8 mouse cellular contexts compared by ENCODE assay signal in genomic region chr14:54892200-54892599, GRCm38 (mm10). TPM values are rescaled to one million over a fixed set of nuclear protein-coding genes. Genes with fewer than 3 reads are reported as not detected.
DNase-seq lines count a peak whose midpoint lies in the region; ATAC-seq and TF ChIP-seq lines count a peak whose summit lies in the region.

TSS of gene Pabpn1 (plus strand) at chr14:54892500.

- peaks cover 8% of the 10 kb centered on the region for H3K36me3 ChIP-seq in neural tube, embryonic 11.5 days (ENCODE audit: control insufficient read depth, insufficient read depth, low read length)
- peaks cover 12% of the 10 kb centered on the region for H3K36me3 ChIP-seq in limb, embryonic 11.5 days (ENCODE audit: control insufficient read depth, insufficient read depth, low read length)

- intact Hi-C loops in heart, postnatal 10 days (cut with DNase I), result no loop called here

- H3K4me1 ChIP-seq in neural tube, embryonic 11.5 days (ENCODE audit: control insufficient read depth, insufficient read depth, low read length), result peaks cover 8% of the 10 kb centered on the region; the same call in 1 of the 2 replicates
- peaks cover 1% of the 10 kb centered on the region for H3K4me1 ChIP-seq in embryonic fibroblast, embryonic 13.5 days (ENCODE audit: control insufficient read depth, insufficient read depth, low read length)
- H3K4me1 ChIP-seq in limb, embryonic 11.5 days (ENCODE audit: control insufficient read depth, insufficient read depth, low read length), result peaks cover 3% of the 10 kb centered on the region

- H3K4me2 ChIP-seq in neural tube, embryonic 11.5 days (ENCODE audit: low read depth), result peak within 1 kb of the TSS; percentile 45
- H3K4me2 ChIP-seq in limb, embryonic 11.5 days (ENCODE audit: low read depth, severe bottlenecking), result peak within 1 kb of the TSS; percentile 24; the same call in 1 of the 2 replicates

- no peak for DNase-seq in neural tube, embryonic 11.5 days (ENCODE audit: low spot score)
- DNase-seq in neural tube, embryonic 10.5 days (ENCODE audit: extremely low spot score, low spot score), result no peak
- DNase-seq in heart, postnatal 10 days, result no peak
- DNase-seq in limb, embryonic 11.5 days (ENCODE audit: low spot score), result no peak
- no peak for DNase-seq in right cerebral cortex, adult 18-20 months
- no peak for DNase-seq in cerebellum, adult 9-10 months

- TF ChIP-seq POLR2A in embryonic fibroblast, embryonic 13.5 days (IDR thresholded peaks at IDR 0.05; ENCODE audit: low read depth, low read length), result no peak

- H3K27ac ChIP-seq in neural tube, embryonic 11.5 days (ENCODE audit: low read depth, low read length), result no peak within 1 kb of the TSS
- peak within 1 kb of the TSS; percentile 29; the same call in 1 of the 2 replicates for H3K27ac ChIP-seq in embryonic fibroblast, embryonic 13.5 days (ENCODE audit: insufficient read depth, low read length)
- no peak within 1 kb of the TSS for H3K27ac ChIP-seq in limb, embryonic 11.5 days (replicated peaks; ENCODE audit: low read depth, low read length)

- ATAC-seq in neural tube, embryonic 11.5 days (ENCODE audit: insufficient read depth, low FRiP score, low TSS enrichment), result no peak
- ATAC-seq in limb, embryonic 11.5 days (ENCODE audit: insufficient number of reproducible peaks, low FRiP score, low TSS enrichment, low read depth), result no peak
- no peak for ATAC-seq in neutrophil, adult 5-6 weeks (ENCODE audit: extremely low read depth, insufficient number of reproducible peaks, low FRiP score, poor library complexity, severe bottlenecking)

- 95% methylated on average over 3 of the region's 3 CpGs for WGBS in neural tube, embryonic 11.5 days
- WGBS in limb, embryonic 11.5 days, result 92% methylated on average over 3 of the region's 3 CpGs

- no peaks in the 10 kb centered on the region for H3K9me3 ChIP-seq in neural tube, embryonic 11.5 days (ENCODE audit: control insufficient read depth, low read length)
- no peaks in the 10 kb centered on the region for H3K9me3 ChIP-seq in limb, embryonic 11.5 days (ENCODE audit: control insufficient read depth, low read length)

- no peak for TF ChIP-seq CTCF in embryonic fibroblast, embryonic 13.5 days (IDR thresholded peaks at IDR 0.05; ENCODE audit: borderline replicate concordance, insufficient read depth, low read length)

- H3K4me3 ChIP-seq in neural tube, embryonic 11.5 days (ENCODE audit: low read depth, low read length), result peak within 1 kb of the TSS; percentile 93
- peak within 1 kb of the TSS; percentile 34; the same call in 1 of the 2 replicates for H3K4me3 ChIP-seq in embryonic fibroblast, embryonic 13.5 days (ENCODE audit: insufficient read depth, low read length)
- peak within 1 kb of the TSS; percentile 97 for H3K4me3 ChIP-seq in limb, embryonic 11.5 days (ENCODE audit: low read depth, low read length)

- H3K27me3 ChIP-seq in neural tube, embryonic 11.5 days (ENCODE audit: control insufficient read depth, insufficient read depth, low read length), result no peaks in the 10 kb centered on the region
- H3K27me3 ChIP-seq in limb, embryonic 11.5 days (ENCODE audit: control insufficient read depth, insufficient read depth, low read length), result no peaks in the 10 kb centered on the region

- peak within 1 kb of the TSS; percentile 28 for H3K9ac ChIP-seq in neural tube, embryonic 11.5 days (ENCODE audit: low read length)
- H3K9ac ChIP-seq in limb, embryonic 11.5 days (ENCODE audit: low read length), result no peak within 1 kb of the TSS

RNA-seq across cellular contexts. Expression of gene Pabpn1, which starts in this region (rescaled TPM):
- 171 and 179 TPM in 2 replicates for polyA plus RNA-seq in neural tube, embryonic 11.5 days (2014; fragmentation: Nextera tagmentation; extraction: Ambion mirVana)
- 168 and 172 TPM in 2 replicates for polyA plus RNA-seq in embryonic fibroblast, embryonic 13.5 days (2011; ENCODE audit: insufficient read length, low read depth, missing spikeins)
- total RNA-seq in heart, postnatal 10 days (2021), result 100 to 1,000 TPM in 1 of 2 experiments, 10 to 100 TPM in 1; 99.4 to 103 TPM
- polyA plus RNA-seq in limb, embryonic 11.5 days (2014; fragmentation: Nextera tagmentation; extraction: Ambion mirVana), result 158 and 177 TPM in 2 replicates
- 198 and 209 TPM in 2 replicates for total RNA-seq in neutrophil, adult 5-6 weeks (2017)

Comparison
In these comparisons a context has a peak if more than half of its experiments do, and no peak if none do; other contexts are left out.
1. H3K4me3 ChIP-seq: peak in every context shown above with its lines; median percentile 97 in limb, embryonic 11.5 days; 93 in neural tube, embryonic 11.5 days; 34 in embryonic fibroblast, embryonic 13.5 days.